Mouse (Mus musculus) liver, embryonic 14.5 days (tissue): ENCODE measurements around the gene Gxylt1. TPM values are rescaled to one million over a fixed set of nuclear protein-coding genes. Genes with fewer than 3 reads are reported as not detected.
A peak's percentile ranks its signal among the peaks of the same experiment; 100 is the strongest.

Experiments used
- ATAC-seq: fragments of 200-750 bp; cut with Nextera tagmentation; 2 replicates; pipeline ENCODE4 v1.8.0; 2017; ENCODE audit warnings: moderate number of reproducible peaks, mild to moderate bottlenecking, moderate library complexity; ENCODE audit not compliant: insufficient read depth
- DNase-seq, 3 experiments: peaks; one replicate each; pipeline ENCODE4 v3.0.0-alpha.2; 2012 to 2013; ENCODE audit warnings: low read depth in 3 of 3, low spot score in 3 of 3
- H3K27ac ChIP-seq: fragments of 300-500 bp; sonication (generic); 2 replicates; pipeline ENCODE4 v1.5.1; 2014; ENCODE audit warnings: moderate library complexity, mild to moderate bottlenecking, control low read depth, inconsistent platforms
- H3K27me3 ChIP-seq: fragments of 300-500 bp; sonication (generic); 2 replicates; pipeline ENCODE4 v1.6.1; 2014; ENCODE audit warnings: mild to moderate bottlenecking, low read length, moderate library complexity; ENCODE audit not compliant: control insufficient read depth, insufficient read depth
- H3K36me3 ChIP-seq: fragments of 300-500 bp; sonication (generic); replicated peaks from 2 replicates; pipeline ENCODE4 v1.6.1; 2014; ENCODE audit warnings: low read depth; ENCODE audit not compliant: control insufficient read depth, insufficient read depth
- H3K4me1 ChIP-seq, 2 experiments: fragments of 200-500 bp in 1 of 2; fragments of 300-500 bp in 1 of 2; sonication (generic) in 1 of 2; replicated peaks; 2 replicates each; pipeline ENCODE4 v1.6.1; 2012 to 2014; ENCODE audit warnings: antibody characterized with exemption in 1 of 2, inconsistent platforms in 1 of 2, low read length in 1 of 2; ENCODE audit not compliant: control insufficient read depth in 2 of 2, insufficient read depth in 2 of 2
- H3K4me2 ChIP-seq: fragments of 300-500 bp; sonication (generic); 2 replicates; pipeline ENCODE4 v1.6.1; 2014; ENCODE audit warnings: low read depth, mild to moderate bottlenecking, control low read depth, moderate library complexity
- H3K4me3 ChIP-seq, 2 experiments: fragments of 200-500 bp in 1 of 2; fragments of 300-500 bp in 1 of 2; sonication (generic) in 1 of 2; 2 replicates each; pipeline ENCODE4 v1.5.1; 2012 to 2014; ENCODE audit warnings: low read depth in 2 of 2, low read length in 2 of 2, mild to moderate bottlenecking in 2 of 2, control low read depth in 1 of 2, inconsistent platforms in 1 of 2, moderate library complexity in 1 of 2; ENCODE audit not compliant: insufficient read depth in 1 of 2
- H3K9ac ChIP-seq: fragments of 300-500 bp; sonication (generic); replicated peaks from 2 replicates; pipeline ENCODE4 v1.6.1; 2014; ENCODE audit warnings: mild to moderate bottlenecking, control low read depth, moderate library complexity
- H3K9me3 ChIP-seq: fragments of 300-500 bp; sonication (generic); 2 replicates; pipeline ENCODE4 v1.6.1; 2016; ENCODE audit warnings: low read length, mixed read lengths; ENCODE audit not compliant: control insufficient read depth
- CTCF ChIP-seq: IDR thresholded peaks from 2 replicates; pipeline ENCODE4 v1.5.1; 2016; ENCODE audit warnings: antibody characterized with exemption, low read depth, control low read depth
- EP300 ChIP-seq: IDR thresholded peaks from 2 replicates; pipeline ENCODE4 v1.6.1; 2016; ENCODE audit warnings: antibody characterized with exemption, low read depth
- WGBS: fragments of 180-500 bp; shearing (Covaris S2); extraction: QIAGEN DNeasy Blood & Tissue Kit; methylation state at CpG from one replicate; pipeline ENCODE4 v1.1.7; 2014; ENCODE audit not compliant: insufficient replicate concordance; 5-methylcytosine and 5-hydroxymethylcytosine counted together
- polyA plus RNA-seq, 2 experiments: library from polyadenylated mRNA; depleted of rRNA in 1 of 2; stranded (reverse) in 1 of 2; unstranded in 1 of 2; fragments of >200 nt; fragmentation: Nextera tagmentation in 1 of 2; extraction: Ambion mirVana in 1 of 2; gene quantifications; 2 replicates each; pipeline versions ENCODE4 v1.2.1 to v1.2.3; 2012 to 2014

The Gxylt1 gene
- polyA plus RNA-seq, 2 experiments = 2.9 to 3.0 TPM

- H3K27ac ChIP-seq = no peak overlapping the region
These were observed 13.3 kb upstream of the Gxylt1 start for GRCm38 (mm10) chr15:93288321-93288720.

DNA sequence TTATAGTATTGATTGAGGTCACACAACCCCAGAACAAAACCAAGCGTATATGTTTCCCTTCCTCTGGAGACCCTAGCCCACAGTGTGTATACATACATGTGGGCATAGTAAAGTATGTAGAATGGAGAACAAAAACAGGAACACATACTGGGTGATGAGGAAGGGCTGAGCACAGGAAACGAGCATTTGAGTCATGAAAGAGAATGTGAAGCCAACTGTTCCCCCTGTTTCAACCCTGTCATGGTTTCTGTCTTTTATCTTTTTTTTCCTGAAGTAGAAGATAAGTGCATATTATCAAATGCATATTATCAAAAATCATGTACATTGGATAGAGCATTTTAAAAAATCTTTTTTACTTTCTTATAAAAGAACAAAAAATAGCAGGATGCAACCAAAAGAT, 12.6 kb upstream of the Gxylt1 start:
- no peak overlapping the region for H3K4me3 ChIP-seq
- DNase-seq (no peak), ATAC-seq (no peak)
- 51% methylated on average over 2 of the region's 2 CpGs for WGBS
- no peak overlapping the region for H3K9ac ChIP-seq
- TF ChIP-seq CTCF = no peak
- no peak for TF ChIP-seq EP300
- no peak overlapping the region for H3K4me2 ChIP-seq
- H3K36me3 ChIP-seq = peaks cover 2% of the 10 kb centered on the region
- H3K27ac ChIP-seq = no peak overlapping the region
- no peaks in the 10 kb centered on the region for H3K9me3 ChIP-seq
- no peaks in the 10 kb centered on the region for H3K27me3 ChIP-seq
- H3K4me1 ChIP-seq = peaks cover 8 to 30% of the 10 kb centered on the region in 2 experiments

More at GRCm38 (mm10) chr15:93288321-93288720, 13.3 kb upstream of the Gxylt1 start:
- DNase-seq (no peak), ATAC-seq (no peak)
- no peak for TF ChIP-seq EP300
- TF ChIP-seq CTCF = no peak
- Histone ChIP-seq H3K4me2 (no peak overlapping the region), H3K4me1 (peaks cover 8 to 31% of the 10 kb centered on the region in 2 experiments), H3K9me3 (no peaks in the 10 kb centered on the region), H3K36me3 (peaks cover 2% of the 10 kb centered on the region), H3K27me3 (no peaks in the 10 kb centered on the region), H3K4me3 (no peak overlapping the region), H3K9ac (no peak overlapping the region)
- WGBS = 83% methylated on average over 4 of the region's 4 CpGs

DNA sequence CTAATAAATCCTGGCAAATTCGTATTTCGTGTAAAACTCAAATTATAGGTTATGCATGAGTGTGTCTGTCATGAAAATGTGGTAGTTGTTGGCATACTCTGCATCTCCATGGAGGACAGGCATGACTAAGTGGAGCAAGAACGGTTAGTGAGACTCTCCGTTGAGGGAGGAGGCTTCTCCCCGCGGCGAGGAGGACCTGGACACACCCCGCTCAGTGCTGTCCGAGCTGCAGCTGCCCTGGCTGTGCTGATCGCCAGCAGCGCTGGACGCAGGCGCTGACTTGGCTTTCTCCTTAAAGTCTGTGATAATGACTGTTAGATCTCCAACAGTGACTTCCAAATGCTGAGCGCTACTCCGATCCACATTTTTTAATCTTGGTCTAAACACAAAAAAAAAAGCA, 10.3 kb upstream of the Gxylt1 start:
- H3K27me3 ChIP-seq = no peaks in the 10 kb centered on the region
- H3K36me3 ChIP-seq = peaks cover 2% of the 10 kb centered on the region
- no peak overlapping the region for H3K27ac ChIP-seq
- no peaks in the 10 kb centered on the region for H3K9me3 ChIP-seq
- no peak overlapping the region for H3K4me3 ChIP-seq
- DNase-seq (no peak), ATAC-seq (peak; percentile 64)
- peak overlapping the region; percentile 31 for H3K4me2 ChIP-seq
- WGBS = 65% methylated on average over 15 of the region's 15 CpGs
- H3K4me1 ChIP-seq = peaks cover 8 to 30% of the 10 kb centered on the region in 2 experiments
- H3K9ac ChIP-seq = no peak overlapping the region; the same call in 1 of the 2 replicates
- no peak for TF ChIP-seq CTCF
- TF ChIP-seq EP300 = no peak

GRCm38 (mm10) chr15:93284326-93284725, 9.3 kb upstream of the Gxylt1 start:
- Histone ChIP-seq H3K9ac (no peak overlapping the region; the same call in 1 of the 2 replicates), H3K4me2 (peak overlapping the region; percentile 51), H3K4me1 (peaks cover 8 to 30% of the 10 kb centered on the region in 2 experiments), H3K9me3 (no peaks in the 10 kb centered on the region), H3K27me3 (no peaks in the 10 kb centered on the region), H3K36me3 (peaks cover 2% of the 10 kb centered on the region), H3K4me3 (no peak overlapping the region), H3K27ac (peak overlapping the region; percentile 60)
- ATAC-seq (peak; percentile 87), DNase-seq (peak; percentile 37 to 50 (median 45))
- no peak for TF ChIP-seq CTCF
- TF ChIP-seq EP300 = peak; percentile 67
- WGBS = 41% methylated on average over 6 of the region's 6 CpGs

DNA sequence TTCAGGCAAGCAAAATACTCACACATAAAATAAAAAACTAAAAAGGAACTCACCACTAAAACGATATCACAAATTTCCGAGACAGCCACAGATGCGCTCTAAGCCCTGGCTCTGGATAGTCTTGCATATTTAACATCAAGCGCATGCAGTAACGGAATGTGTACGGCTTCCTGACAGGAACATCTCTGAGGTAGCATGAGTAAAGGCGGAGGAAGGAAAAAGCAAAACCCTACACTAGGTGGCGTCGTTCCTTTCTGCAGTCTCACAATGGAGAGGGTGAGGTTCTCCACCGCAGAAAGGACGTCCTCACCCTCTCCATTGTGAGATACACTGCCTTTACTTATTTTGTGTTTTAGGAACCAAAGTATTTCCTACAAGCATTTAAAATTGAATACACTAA, 8.4 kb upstream of the Gxylt1 start:
- no peaks in the 10 kb centered on the region for H3K27me3 ChIP-seq
- peaks cover 2% of the 10 kb centered on the region for H3K36me3 ChIP-seq
- peaks cover 8 to 29% of the 10 kb centered on the region in 2 experiments for H3K4me1 ChIP-seq
- no peak overlapping the region for H3K4me2 ChIP-seq
- ATAC-seq = peak; percentile 43; the same call in 1 of the 2 replicates
- H3K4me3 ChIP-seq = no peak overlapping the region
- no peak overlapping the region for H3K27ac ChIP-seq
- H3K9ac ChIP-seq = no peak overlapping the region
- TF ChIP-seq EP300 = no peak
- TF ChIP-seq CTCF = peak; percentile 75
- DNase-seq = no peak
- H3K9me3 ChIP-seq = no peaks in the 10 kb centered on the region
- WGBS = 66% methylated on average over 11 of the region's 11 CpGs
